Mouse (Mus musculus) MEL (cell line): ENCODE measurements around the gene Arhgap42.

Experiments used
- BHLHE40 ChIP-seq: IDR thresholded peaks from 2 replicates; pipeline ENCODE4 v1.6.1; 2012; ENCODE audit warnings: low read depth, mild to moderate bottlenecking, inconsistent platforms, low read length, improper control_type of control experiment, borderline replicate concordance
- GABPA ChIP-seq: IDR thresholded peaks from 2 replicates; pipeline ENCODE4 v1.6.1; 2012; ENCODE audit warnings: low read depth, mild to moderate bottlenecking, inconsistent platforms, low read length, improper control_type of control experiment, moderate library complexity
- POLR2A ChIP-seq, 2 experiments: IDR thresholded peaks; 2 replicates each; pipeline ENCODE4 v1.6.1; 2011 to 2012; ENCODE audit warnings: low read length in 2 of 2, mild to moderate bottlenecking in 2 of 2, control low read depth in 1 of 2, improper control_type of control experiment in 1 of 2, low read depth in 1 of 2, moderate library complexity in 1 of 2; ENCODE audit not compliant: control insufficient read depth in 1 of 2, insufficient read depth in 1 of 2, poor library complexity in 1 of 2
- UBTF ChIP-seq: IDR thresholded peaks from 2 replicates; pipeline ENCODE4 v1.6.1; 2012; ENCODE audit warnings: low read depth, mild to moderate bottlenecking, inconsistent platforms, low read length, improper control_type of control experiment, moderate library complexity, borderline replicate concordance; ENCODE audit not compliant: insufficient read depth

- TF ChIP-seq BHLHE40 (no peak), GABPA (no peak), UBTF (no peak), POLR2A (IDR thresholded peaks at IDR 0.05; ENCODE audit: control insufficient read depth in 1 of 2, insufficient read depth in 1 of 2, low read depth in 1 of 2, low read length in 2 of 2, poor library complexity in 1 of 2) (no peak)
These were observed 80.7 kb downstream of the Arhgap42 start for GRCm38 (mm10) chr9:9158241-9158640.
